Mouse (Mus musculus): Measurements from ENCODE around the gene Gmnc. TPM values are rescaled to one million over a fixed set of nuclear protein-coding genes. Genes with fewer than 3 reads are reported as not detected.

The Gmnc gene
- total RNA-seq (2023), result not detected

DNA sequence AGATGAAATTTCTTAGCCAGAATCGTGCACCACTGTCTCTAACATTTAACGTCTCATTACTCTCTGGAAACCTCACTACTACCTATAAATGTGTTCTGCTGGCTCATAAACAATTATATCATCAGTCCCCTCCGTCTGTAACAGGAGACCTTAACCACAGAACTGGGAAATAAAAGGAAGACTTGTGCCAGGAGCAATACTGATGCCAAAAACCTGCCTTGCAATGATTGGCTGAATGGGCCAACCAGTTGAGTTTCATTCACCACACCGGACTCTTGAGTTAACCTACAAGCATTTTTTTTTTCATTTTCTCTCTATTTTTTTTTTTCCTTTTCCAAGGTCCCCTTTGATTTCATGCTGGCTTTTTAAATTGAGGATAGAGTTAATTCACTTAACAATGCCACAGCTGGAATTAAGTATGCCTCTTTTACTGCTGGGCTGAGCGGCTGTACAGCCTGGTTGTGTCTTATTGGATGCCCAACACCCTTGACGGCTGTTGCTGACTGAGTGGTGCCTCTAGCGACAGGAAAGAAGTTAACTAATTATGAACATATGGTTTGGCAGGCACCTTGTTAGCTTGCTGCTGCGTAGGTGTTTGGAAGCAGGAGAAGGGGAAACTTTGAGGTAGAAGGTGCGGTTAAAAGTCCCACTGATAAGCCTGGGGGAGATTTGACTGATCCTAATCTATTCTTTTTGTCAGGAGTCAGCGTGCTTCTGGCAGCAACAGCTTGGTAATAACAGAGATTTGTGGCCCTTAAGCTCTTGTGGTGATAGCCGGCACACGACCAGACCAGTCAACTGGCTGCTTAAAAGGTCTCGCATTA, at the start of gene Gmnc:
Gmnc (minus strand) TSS at position 176 of the 824 bp plus-strand sequence.

